Mouse (Mus musculus) liver, postnatal 0 days (tissue): ENCODE measurements around the gene Rbfox2. TPM values are rescaled to one million over a fixed set of nuclear protein-coding genes. Genes with fewer than 3 reads are reported as not detected.

Experiments used
- ATAC-seq: fragments of 200-750 bp; cut with Nextera tagmentation; 2 replicates; pipeline ENCODE4 v1.8.0; 2017; ENCODE audit warnings: mild to moderate bottlenecking, moderate library complexity
- DNase-seq: peaks from one replicate; pipeline ENCODE4 v3.0.0-alpha.2; 2016
- H3K27ac ChIP-seq: fragments of 300-500 bp; sonication (generic); 2 replicates; pipeline ENCODE4 v1.5.1; 2014; ENCODE audit warnings: antibody characterized with exemption, moderate library complexity, mild to moderate bottlenecking, low read depth
- H3K27me3 ChIP-seq: fragments of 300-500 bp; sonication (generic); 2 replicates; pipeline ENCODE4 v1.6.1; 2014; ENCODE audit warnings: low read length, control low read depth, mixed read lengths; ENCODE audit not compliant: insufficient read depth
- H3K36me3 ChIP-seq: fragments of 300-500 bp; sonication (generic); replicated peaks from 2 replicates; pipeline ENCODE4 v1.6.1; 2014; ENCODE audit warnings: mild to moderate bottlenecking, control low read depth, low read length, moderate library complexity, mixed read lengths; ENCODE audit not compliant: insufficient read depth
- H3K4me1 ChIP-seq: fragments of 300-500 bp; sonication (generic); 2 replicates; pipeline ENCODE4 v1.6.1; 2014; ENCODE audit warnings: antibody characterized with exemption, mild to moderate bottlenecking, control low read depth; ENCODE audit not compliant: insufficient read depth
- H3K4me2 ChIP-seq: fragments of 300-500 bp; sonication (generic); 2 replicates; pipeline ENCODE4 v1.6.1; 2014; ENCODE audit warnings: low read depth, mild to moderate bottlenecking, low read length, moderate library complexity, mixed read lengths
- H3K4me3 ChIP-seq: fragments of 300-500 bp; sonication (generic); 2 replicates; pipeline ENCODE4 v1.5.1; 2014; ENCODE audit warnings: low read depth, low read length
- H3K9ac ChIP-seq: fragments of 300-500 bp; sonication (generic); replicated peaks from 2 replicates; pipeline ENCODE4 v1.6.1; 2014; ENCODE audit warnings: mild to moderate bottlenecking, moderate library complexity
- H3K9me3 ChIP-seq: fragments of 300-500 bp; sonication (generic); 2 replicates; pipeline ENCODE4 v1.6.1; 2016; ENCODE audit warnings: mild to moderate bottlenecking, control low read depth, low read length, mixed read lengths
- CTCF ChIP-seq: sonication (generic); IDR thresholded peaks from 2 replicates; pipeline ENCODE4 v1.5.1; 2016; ENCODE audit warnings: antibody characterized with exemption, low read depth
- EP300 ChIP-seq: IDR thresholded peaks from 2 replicates; pipeline ENCODE4 v1.6.1; 2016; ENCODE audit warnings: antibody characterized with exemption, low read depth, mild to moderate bottlenecking
- WGBS: fragments of 180-500 bp; shearing (Covaris S2); extraction: QIAGEN DNeasy Blood & Tissue Kit; methylation state at CpG from one replicate; pipeline ENCODE4 v1.1.7; 2014; ENCODE audit not compliant: insufficient replicate concordance; 5-methylcytosine and 5-hydroxymethylcytosine counted together
- polyA plus RNA-seq: library from polyadenylated mRNA; unstranded; fragments of >200 nt; fragmentation: Nextera tagmentation; extraction: Ambion mirVana; gene quantifications from 2 replicates; pipeline ENCODE4 v1.2.1, GENCODE M21; 2015

Rbfox2 gene
- polyA plus RNA-seq, 1 experiment from 2014 or later: 6.9 TPM

- ATAC-seq (no peak), DNase-seq (no peak)
- Histone ChIP-seq H3K4me3 (no peak overlapping the region), H3K36me3 (no peaks in the 10 kb centered on the region), H3K9me3 (no peaks in the 10 kb centered on the region), H3K4me1 (0 out of 2 replicates have a peak, but pooled peaks cover 5% of the 10 kb centered on the region), H3K27me3 (no peaks in the 10 kb centered on the region), H3K27ac (no peak overlapping the region), H3K9ac (no peak overlapping the region), H3K4me2 (no peak overlapping the region)
- TF ChIP-seq EP300 (no peak), CTCF (no peak)
- WGBS: 68% methylated on average over 7 of the region's 7 CpGs
These were observed 43.3 kb upstream of the Rbfox2 start for GRCm38 (mm10) chr15:77350117-77350516.

GRCm38 (mm10) chr15:77348146-77348545 lies 41.3 kb upstream of the Rbfox2 start:
- WGBS: 65% methylated on average over 7 of the region's 7 CpGs
- Histone ChIP-seq H3K27me3 (no peaks in the 10 kb centered on the region), H3K27ac (no peak overlapping the region), H3K4me3 (no peak overlapping the region), H3K4me2 (no peak overlapping the region), H3K9ac (no peak overlapping the region), H3K4me1 (peaks cover 10% of the 10 kb centered on the region), H3K36me3 (no peaks in the 10 kb centered on the region), H3K9me3 (no peaks in the 10 kb centered on the region)
- no peak for DNase-seq
- no peak for ATAC-seq
- TF ChIP-seq EP300 (no peak), CTCF (no peak)

DNA sequence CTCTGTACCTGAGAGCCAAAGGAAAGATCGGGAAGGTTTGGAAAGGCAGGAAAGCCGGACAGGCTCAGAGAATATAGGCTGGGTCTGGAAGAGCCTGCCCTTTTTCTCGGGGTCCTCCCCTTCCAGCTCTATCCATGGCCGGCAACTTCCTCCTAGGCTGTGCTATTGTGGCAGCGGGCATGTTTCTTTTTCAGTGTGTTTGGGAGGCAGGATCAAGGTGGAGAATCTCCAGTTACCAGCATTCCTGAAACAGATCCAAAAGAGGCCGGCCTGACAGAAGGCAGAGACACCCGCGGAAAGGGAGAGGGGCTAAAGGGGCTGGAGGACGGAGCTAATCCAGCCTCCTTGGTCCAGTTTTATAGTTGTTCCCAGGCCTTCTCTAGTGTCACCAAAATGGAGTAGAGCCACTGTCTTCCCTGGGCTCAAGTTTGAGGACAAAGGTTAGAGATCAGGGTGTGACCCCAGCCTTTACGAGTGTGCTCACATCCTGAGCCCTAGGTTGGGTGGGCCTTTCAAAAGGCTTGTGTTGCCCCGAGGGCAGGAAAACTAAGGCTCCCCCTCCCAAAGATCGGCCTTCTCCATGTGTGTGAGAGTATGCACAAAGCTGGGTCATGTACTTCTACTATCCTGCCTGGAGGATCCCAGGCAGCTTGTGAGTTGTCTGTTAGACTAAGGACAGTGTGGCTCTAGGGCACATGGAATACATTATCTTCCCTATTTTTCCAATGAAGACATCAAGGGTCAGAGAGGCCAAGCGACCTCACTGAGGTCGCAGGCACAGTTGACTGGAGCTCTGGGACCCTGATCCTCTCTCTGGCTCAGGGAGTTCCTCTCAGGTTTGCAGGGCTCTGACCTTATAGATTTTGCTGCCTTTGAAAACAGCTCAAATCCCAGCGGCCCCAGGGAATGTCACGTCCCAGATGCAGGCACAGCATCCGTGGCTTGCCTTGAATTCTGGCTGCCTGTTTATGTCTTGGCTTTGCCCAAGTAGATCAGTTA lies 37.6 kb upstream of the Rbfox2 start:
- peak overlapping the region; percentile 47; the same call in 1 of the 2 replicates for H3K4me2 ChIP-seq
- peaks cover 19% of the 10 kb centered on the region for H3K4me1 ChIP-seq
- 38% methylated on average over 17 of the region's 17 CpGs for WGBS
- 0 out of 2 replicates have a peak overlapping the region, but pooled peaks have one; percentile 9 for H3K9ac ChIP-seq
- H3K27ac ChIP-seq: peak overlapping the region; percentile 77
- ATAC-seq (peak; percentile 14; the same call in 1 of the 2 replicates), DNase-seq (no peak)
- no peak for TF ChIP-seq EP300
- TF ChIP-seq CTCF: no peak
- no peaks in the 10 kb centered on the region for H3K36me3 ChIP-seq
- H3K4me3 ChIP-seq: no peak overlapping the region
- no peaks in the 10 kb centered on the region for H3K27me3 ChIP-seq
- H3K9me3 ChIP-seq: no peaks in the 10 kb centered on the region

- TF ChIP-seq EP300 (no peak), CTCF (peak; percentile 78)
- no peaks in the 10 kb centered on the region for H3K36me3 ChIP-seq
- ATAC-seq (peak; percentile 67), DNase-seq (peak; percentile 78)
- H3K9me3 ChIP-seq: no peaks in the 10 kb centered on the region
- H3K4me2 ChIP-seq: peak overlapping the region; percentile 47
- peaks cover 19% of the 10 kb centered on the region for H3K4me1 ChIP-seq
- peak overlapping the region; percentile 77 for H3K27ac ChIP-seq
- H3K27me3 ChIP-seq: no peaks in the 10 kb centered on the region
- H3K9ac ChIP-seq: 0 out of 2 replicates have a peak overlapping the region, but pooled peaks have one; percentile 9
- 5% methylated on average over 13 of the region's 13 CpGs for WGBS
- H3K4me3 ChIP-seq: no peak overlapping the region
These were observed 36.8 kb upstream of the Rbfox2 start for GRCm38 (mm10) chr15:77343527-77344091.

GRCm38 (mm10) chr15:77342962-77343526 lies 36.2 kb upstream of the Rbfox2 start:
- peaks cover 19% of the 10 kb centered on the region for H3K4me1 ChIP-seq
- H3K9ac ChIP-seq: no peak overlapping the region
- no peak for TF ChIP-seq CTCF
- no peak for TF ChIP-seq EP300
- H3K27ac ChIP-seq: peak overlapping the region; percentile 77
- no peaks in the 10 kb centered on the region for H3K27me3 ChIP-seq
- no peak overlapping the region for H3K4me3 ChIP-seq
- peak overlapping the region; percentile 47 for H3K4me2 ChIP-seq
- H3K36me3 ChIP-seq: no peaks in the 10 kb centered on the region
- 18% methylated on average over 18 of the region's 18 CpGs for WGBS
- no peak for DNase-seq
- no peaks in the 10 kb centered on the region for H3K9me3 ChIP-seq
- ATAC-seq: no peak

GRCm38 (mm10) chr15:77342005-77342404 lies 35.2 kb upstream of the Rbfox2 start:
- H3K27me3 ChIP-seq: no peaks in the 10 kb centered on the region
- no peak overlapping the region for H3K27ac ChIP-seq
- no peak overlapping the region for H3K4me3 ChIP-seq
- H3K4me2 ChIP-seq: no peak overlapping the region
- ATAC-seq (no peak), DNase-seq (no peak)
- no peak overlapping the region for H3K9ac ChIP-seq
- WGBS: 75% methylated on average over 6 of the region's 6 CpGs
- H3K36me3 ChIP-seq: no peaks in the 10 kb centered on the region
- H3K9me3 ChIP-seq: no peaks in the 10 kb centered on the region
- TF ChIP-seq EP300 (no peak), CTCF (peak; percentile 27; the same call in 1 of the 2 replicates)
- peaks cover 19% of the 10 kb centered on the region for H3K4me1 ChIP-seq
